Mouse (Mus musculus) ES-Bruce4 (cell line): Measurements from ENCODE around the gene Trim10.
"Not testable (repeated sequence)": the region's sequence is repeated elsewhere in the genome, so short reads cannot be mapped to it uniquely, and the experiment has no call there.

Experiments used
- CTCF ChIP-seq: IDR thresholded peaks from one replicate; pipeline ENCODE4 v1.8.1; 2011; ENCODE audit warnings: low read depth, low read length
- EP300 ChIP-seq: IDR thresholded peaks from 2 replicates; pipeline ENCODE4 v1.6.1; 2011; ENCODE audit warnings: low read depth, low read length; ENCODE audit not compliant: insufficient read depth
- POLR2A ChIP-seq: IDR thresholded peaks from one replicate; pipeline ENCODE4 v1.8.1; 2011; ENCODE audit warnings: low read length; ENCODE audit not compliant: insufficient read depth

DNA sequence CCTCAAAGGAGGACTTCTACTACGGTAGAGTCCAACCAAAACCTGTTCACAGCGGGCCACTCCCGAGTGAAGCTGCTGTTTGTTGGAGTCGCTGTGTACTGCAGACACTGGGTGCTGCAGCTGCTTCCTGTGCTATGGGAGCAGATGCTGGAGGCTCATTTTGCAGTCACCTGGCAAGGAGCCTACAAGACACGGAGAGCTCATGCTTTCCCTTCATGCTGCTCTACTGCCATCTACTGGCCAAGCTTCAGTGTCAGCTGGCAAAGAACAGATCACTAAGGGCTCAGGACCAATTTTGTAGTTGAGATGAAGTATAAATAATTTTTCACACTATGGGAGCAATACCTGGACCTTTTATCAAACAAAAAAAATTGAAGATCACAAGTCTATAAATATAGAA lies 43.4 kb upstream of the Trim10 start:
- not testable (repeated sequence) for TF ChIP-seq EP300, POLR2A
- peak; percentile 61 for TF ChIP-seq CTCF
